Mouse (Mus musculus): ENCODE measurements around the gene Gm10521. TPM values are rescaled to one million over a fixed set of nuclear protein-coding genes. Genes with fewer than 3 reads are reported as not detected.

The Gm10521 gene
- total RNA-seq, 2 experiments from 2014 or later = not detected

GRCm38 (mm10) chr1:171920989-171921621, 25.6 kb downstream of the Gm10521 start:
- no peak for DNase-seq
- no peak overlapping the region for H3K27ac ChIP-seq
- intact Hi-C loops (cut with DNase I) = no loop called here
- no peak overlapping the region for H3K4me3 ChIP-seq
- no peak for TF ChIP-seq CTCF (IDR thresholded peaks at IDR 0.05)

GRCm38 (mm10) chr1:171921641-171922040, 26.2 kb downstream of the Gm10521 start:
- TF ChIP-seq CTCF (IDR thresholded peaks at IDR 0.05) = no peak
- no peak for DNase-seq
- intact Hi-C loops (cut with DNase I) = no loop called here
- Histone ChIP-seq H3K4me3 (no peak overlapping the region), H3K27ac (no peak overlapping the region)

GRCm38 (mm10) chr1:171922844-171923243, 27.4 kb downstream of the Gm10521 start:
- intact Hi-C loops (cut with DNase I) = no loop called here

GRCm38 (mm10) chr1:171924900-171925299, 29.4 kb downstream of the Gm10521 start:
- Histone ChIP-seq H3K4me3 (no peak overlapping the region), H3K27ac (no peak overlapping the region)
- intact Hi-C loops (cut with DNase I) = no loop called here
- no peak for TF ChIP-seq CTCF (IDR thresholded peaks at IDR 0.05)
- DNase-seq = no peak

More at GRCm38 (mm10) chr1:171922844-171923243, 27.4 kb downstream of the Gm10521 start:
- no peak for DNase-seq
- TF ChIP-seq CTCF (IDR thresholded peaks at IDR 0.05) = no peak
- no peak overlapping the region for H3K4me3 ChIP-seq
- no peak overlapping the region for H3K27ac ChIP-seq

- no peak for DNase-seq
- TF ChIP-seq CTCF (IDR thresholded peaks at IDR 0.05) = no peak
- Histone ChIP-seq H3K27ac (no peak overlapping the region), H3K4me3 (no peak overlapping the region)
- intact Hi-C loops (cut with DNase I) = no loop called here
Measured at GRCm38 (mm10) chr1:171933851-171934250, 38.4 kb downstream of the Gm10521 start.

GRCm38 (mm10) chr1:171938952-171939948, 43.8 kb downstream of the Gm10521 start:
- TF ChIP-seq CTCF (IDR thresholded peaks at IDR 0.05) = no peak
- no peak for DNase-seq
- Histone ChIP-seq H3K27ac (no peak overlapping the region), H3K4me3 (no peak overlapping the region)
- intact Hi-C loops (cut with DNase I) = no loop called here

- TF ChIP-seq CTCF (IDR thresholded peaks at IDR 0.05) = no peak
- Histone ChIP-seq H3K27ac (no peak overlapping the region), H3K4me3 (no peak overlapping the region)
- DNase-seq = no peak
- intact Hi-C loops (cut with DNase I) = no loop called here
Measured at GRCm38 (mm10) chr1:171940626-171941025, 45.2 kb downstream of the Gm10521 start.

GRCm38 (mm10) chr1:171946447-171946995, 51.1 kb downstream of the Gm10521 start:
- TF ChIP-seq CTCF (IDR thresholded peaks at IDR 0.05) = no peak
- Histone ChIP-seq H3K4me3 (no peak overlapping the region), H3K27ac (no peak overlapping the region)
- intact Hi-C loops (cut with DNase I) = no loop called here
- no peak for DNase-seq

Other genes with a start within 250 kb of the Gm10521 start
- gene Slamf7, start 242.6 kb upstream of the Gm10521 start, total RNA-seq (2021) = under 1 TPM in 1 of 2 experiments, not detected in 1; 0.18 TPM
- under 1 TPM; 0.41 to 0.89 TPM for gene Cd48, start 213.7 kb upstream of the Gm10521 start, total RNA-seq (2021)
- not detected for gene Slamf1, start 128.5 kb upstream of the Gm10521 start, total RNA-seq (2021)
- under 1 TPM; 0.28 to 0.70 TPM for gene Cd84, start 56.0 kb upstream of the Gm10521 start, total RNA-seq (2021)
- not detected for gene Slamf6, start 21.9 kb downstream of the Gm10521 start, total RNA-seq (2021)
- under 1 TPM; 0.47 to 0.54 TPM for gene Vangl2, start 132.8 kb downstream of the Gm10521 start, total RNA-seq (2021)
- not detected for gene Nhlh1, start 161.9 kb downstream of the Gm10521 start, total RNA-seq (2021)
- 10 to 100 TPM; 88.3 to 90.9 TPM for gene Copa, start 186.9 kb downstream of the Gm10521 start, total RNA-seq (2021)
- 10 to 100 TPM; 27.1 to 31.9 TPM for gene Ncstn, start 187.1 kb downstream of the Gm10521 start, total RNA-seq (2021)
- gene Pex19, start 231.1 kb downstream of the Gm10521 start, total RNA-seq (2021) = 10 to 100 TPM; 62.9 to 80.8 TPM

Measured in gastrocnemius, adult 2 months (tissue).